Mouse (Mus musculus): Measurements from ENCODE around the gene Pla2g6. TPM values are rescaled to one million over a fixed set of nuclear protein-coding genes. Genes with fewer than 3 reads are reported as not detected.

Gene Pla2g6
- total RNA-seq, 2 experiments from 2014 or later, result 6.9 to 8.4 TPM

DNA sequence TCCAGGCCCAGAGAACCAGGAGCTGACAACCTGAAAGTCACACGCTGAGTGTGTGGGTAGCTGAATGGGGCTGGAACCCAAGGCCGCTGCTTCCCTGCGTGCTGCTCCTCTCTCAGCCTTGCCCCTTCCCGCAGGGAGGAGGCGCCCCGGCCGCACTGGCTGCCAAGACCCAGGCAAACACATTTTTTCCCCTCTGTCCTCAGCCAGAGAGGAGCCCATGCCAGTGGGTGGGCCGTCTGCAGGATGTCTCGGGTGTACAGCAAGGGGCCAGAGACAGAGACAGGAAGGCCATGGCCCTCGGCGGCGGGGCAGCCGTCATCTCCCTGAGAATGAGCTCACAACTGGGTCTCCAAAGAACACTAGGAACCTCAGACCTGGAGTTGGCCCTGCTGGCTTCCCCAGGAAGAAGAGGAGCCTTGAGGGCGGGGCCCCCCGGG lies 23.2 kb upstream of the Pla2g6 start:
- no peak for ATAC-seq (replicated peaks; ENCODE audit: poor library complexity)

DNA sequence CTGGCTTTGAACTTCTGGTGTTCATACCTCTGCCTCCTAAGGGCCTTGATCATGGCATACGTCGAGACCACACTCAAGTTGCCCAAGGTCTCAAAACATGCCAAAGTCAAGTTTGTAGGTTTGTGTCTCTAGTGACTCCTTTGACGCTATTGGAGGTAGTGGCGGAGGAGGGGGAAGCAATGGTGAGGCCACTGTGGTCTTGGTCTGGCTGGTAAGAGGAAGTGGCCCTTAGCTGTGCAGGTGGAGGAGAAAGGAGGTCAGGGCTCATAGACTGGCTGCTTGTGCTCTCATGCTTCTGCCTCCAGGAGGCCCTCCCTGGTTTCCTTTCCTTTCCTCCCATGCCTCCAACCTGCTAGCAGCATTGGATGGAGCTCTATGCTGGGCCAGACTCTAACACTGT lies 22.7 kb upstream of the Pla2g6 start:
- 0 out of 2 replicates have a peak, but pooled peaks have one; percentile 20 for ATAC-seq (replicated peaks; ENCODE audit: poor library complexity)

DNA sequence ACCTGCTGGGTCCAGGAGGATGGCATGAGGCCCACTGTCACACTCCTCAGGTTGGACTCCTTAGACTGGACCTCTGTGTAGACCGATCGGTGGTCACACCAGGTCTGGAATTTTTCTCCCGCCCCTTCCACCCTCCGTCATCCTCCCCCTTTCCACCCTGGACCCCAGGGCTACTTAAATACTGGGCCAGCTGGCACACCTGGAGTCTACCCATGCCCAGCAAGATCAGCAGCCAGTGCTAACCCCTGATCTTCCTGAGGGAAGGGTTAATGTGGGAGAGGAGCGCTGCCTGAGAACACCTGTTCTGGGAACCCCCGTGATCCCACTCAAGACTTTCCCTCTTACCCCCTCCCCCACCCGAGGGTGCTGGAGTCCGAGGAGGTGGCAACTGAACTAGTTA lies 20.5 kb upstream of the Pla2g6 start:
- ATAC-seq (replicated peaks; ENCODE audit: poor library complexity), result no peak

DNA sequence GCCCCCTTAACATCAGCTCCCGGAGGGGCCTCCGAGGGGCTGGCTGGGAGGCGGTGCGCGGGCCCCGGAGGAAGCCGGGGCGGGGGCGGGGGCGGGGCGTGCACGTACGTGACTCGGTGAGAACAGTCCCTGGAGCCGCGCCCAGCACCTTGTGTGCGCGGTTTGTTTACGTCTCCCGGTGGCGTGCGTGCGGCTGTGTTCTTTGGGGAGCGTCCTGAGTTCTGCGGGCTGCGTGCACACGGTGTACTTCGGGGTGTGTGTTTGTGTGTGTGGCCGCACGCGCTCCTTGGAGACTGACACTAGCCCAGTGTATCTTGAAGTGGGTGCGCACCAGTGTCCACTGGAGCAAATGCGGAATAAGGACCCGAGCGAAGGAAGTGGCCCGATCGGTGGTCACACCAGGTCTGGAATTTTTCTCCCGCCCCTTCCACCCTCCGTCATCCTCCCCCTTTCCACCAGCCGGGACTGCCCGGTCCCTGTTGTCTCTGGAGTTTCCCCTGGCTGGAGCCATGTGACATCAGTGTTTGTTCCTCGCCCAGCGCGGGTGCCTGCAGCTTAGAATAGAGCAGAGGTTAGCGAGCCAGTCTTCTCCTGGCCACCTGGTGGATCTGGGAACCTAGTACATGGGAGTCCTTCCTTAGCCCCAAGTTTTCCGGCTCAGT lies 19.8 kb upstream of the Pla2g6 start:
- ATAC-seq (replicated peaks; ENCODE audit: poor library complexity), result peak; percentile 70

DNA sequence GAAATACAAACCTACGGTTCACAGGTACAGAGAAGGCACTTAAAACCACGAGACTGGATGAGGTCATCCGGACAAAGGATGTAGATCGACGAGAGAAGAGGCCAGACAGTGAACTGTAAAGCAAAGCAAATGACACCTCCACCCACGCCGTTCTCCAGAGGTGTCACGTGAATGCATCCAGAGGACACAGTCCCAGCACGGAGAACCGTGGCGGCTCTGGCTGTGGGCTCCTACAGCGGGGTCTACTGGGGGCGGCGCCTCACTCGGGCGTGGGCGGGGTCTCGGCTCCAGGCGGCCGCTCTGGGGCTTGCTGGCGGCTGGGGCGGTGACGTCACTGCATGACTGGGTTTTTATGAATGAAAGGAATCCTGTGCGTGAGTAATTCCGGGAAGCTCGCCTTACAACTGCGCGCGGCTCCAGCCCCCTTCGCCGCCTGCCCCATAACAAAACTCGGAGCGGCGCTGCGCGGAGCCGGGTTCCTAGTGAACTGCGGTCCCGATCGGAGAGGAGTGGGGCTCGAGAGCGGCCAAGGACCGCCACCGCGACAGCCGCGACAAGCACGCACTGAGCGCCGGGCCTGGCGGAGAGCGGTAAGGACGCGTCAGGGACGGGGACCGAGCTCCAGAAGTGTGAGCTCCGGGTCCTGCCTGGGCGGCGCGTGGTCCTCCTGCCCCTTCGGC lies 19.1 kb upstream of the Pla2g6 start:
- peak; percentile 71 for ATAC-seq (replicated peaks; ENCODE audit: poor library complexity)

DNA sequence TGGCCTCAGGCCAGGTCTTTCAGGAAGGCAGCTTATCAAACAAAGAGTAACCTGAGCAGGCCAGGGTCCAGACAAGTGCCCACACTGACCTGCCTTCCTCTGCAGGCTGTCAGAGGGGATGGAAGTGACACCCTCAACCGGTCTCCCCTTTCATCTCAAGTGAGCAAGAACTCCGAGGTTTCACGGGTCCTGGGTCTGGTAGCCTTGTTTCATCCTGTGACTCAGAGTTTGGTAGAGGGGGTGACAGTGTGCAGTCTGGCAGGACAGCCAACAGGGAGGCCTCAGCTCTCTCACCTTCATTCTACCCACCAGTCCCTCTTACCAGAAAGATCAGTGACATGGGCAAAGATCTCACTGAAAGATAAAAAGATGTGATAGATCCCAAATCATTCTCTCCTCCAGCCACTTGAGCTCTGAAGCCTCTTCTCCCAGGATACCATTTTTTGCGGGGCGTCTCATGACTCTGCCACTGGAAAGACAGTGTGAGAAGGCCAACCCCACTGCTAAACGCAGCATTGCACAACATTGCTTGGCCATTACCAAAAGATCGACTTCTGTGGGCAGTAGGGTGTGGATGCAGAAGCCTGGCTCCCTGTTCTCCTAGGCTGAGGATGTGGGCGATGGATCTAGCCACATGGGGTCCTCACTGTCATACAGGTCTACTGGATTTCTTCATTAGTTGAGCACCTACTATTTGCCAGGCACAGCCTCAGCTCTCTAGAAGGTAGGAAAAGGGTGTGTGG lies 18.0 kb upstream of the Pla2g6 start, which contains the start of gene Maff:
Maff (plus strand) TSS at position 571 of the 743 bp plus-strand sequence.
- no peak; the same call in 1 of the 2 replicates for ATAC-seq (replicated peaks; ENCODE audit: poor library complexity)

DNA sequence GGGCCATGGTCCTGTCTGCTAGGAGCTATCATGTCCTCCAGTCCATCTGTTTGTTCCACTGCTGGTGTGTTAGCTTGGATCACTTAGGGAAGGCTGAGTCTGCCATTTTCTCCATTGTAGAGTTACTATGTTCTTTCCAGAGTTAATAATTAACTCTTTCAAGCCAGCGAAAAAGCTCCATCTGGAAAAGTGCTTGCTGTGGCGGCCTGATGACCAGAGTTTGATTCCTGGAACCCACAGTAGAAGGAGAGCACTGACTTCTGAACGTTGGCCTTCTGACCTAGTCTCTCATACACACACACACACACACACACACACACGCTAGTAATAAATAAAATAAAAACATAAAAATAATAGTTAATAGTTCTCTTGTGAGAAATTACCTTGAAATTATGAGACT lies 16.4 kb upstream of the Pla2g6 start:
- no peak for ATAC-seq (replicated peaks; ENCODE audit: poor library complexity)

DNA sequence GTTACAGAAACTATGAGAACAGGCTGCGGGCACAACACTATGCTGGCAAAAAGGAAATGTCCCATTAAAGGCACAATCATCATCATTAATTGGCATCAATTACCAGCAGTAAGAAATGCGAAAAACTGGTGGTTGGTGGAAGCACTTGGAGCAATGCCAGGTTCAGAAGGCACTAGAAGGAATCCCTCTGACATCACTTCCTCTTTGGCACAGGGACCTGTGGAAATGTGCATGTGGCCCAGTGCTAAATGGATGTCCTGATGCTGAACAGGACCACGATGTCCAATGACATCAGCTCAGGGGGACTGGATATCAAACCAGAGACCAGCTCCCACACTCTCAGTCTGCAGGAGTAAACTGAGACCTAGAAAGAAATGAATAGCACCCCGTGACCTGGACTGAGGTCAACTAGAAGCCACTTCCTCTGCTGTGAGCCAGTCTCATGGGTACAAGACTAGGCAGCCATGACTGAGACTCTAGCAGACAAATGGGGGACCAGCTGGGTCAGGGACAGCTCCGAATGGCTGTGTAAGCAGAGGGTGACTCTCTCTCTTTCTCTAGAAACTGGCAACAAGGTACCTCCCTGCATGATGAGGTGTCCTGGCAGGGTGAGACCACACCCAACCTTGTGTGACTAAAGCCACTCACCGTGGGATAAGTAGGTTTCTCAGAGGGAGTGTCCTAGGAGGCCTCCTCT lies 14.6 kb upstream of the Pla2g6 start:
- no peak for ATAC-seq (replicated peaks; ENCODE audit: poor library complexity)

DNA sequence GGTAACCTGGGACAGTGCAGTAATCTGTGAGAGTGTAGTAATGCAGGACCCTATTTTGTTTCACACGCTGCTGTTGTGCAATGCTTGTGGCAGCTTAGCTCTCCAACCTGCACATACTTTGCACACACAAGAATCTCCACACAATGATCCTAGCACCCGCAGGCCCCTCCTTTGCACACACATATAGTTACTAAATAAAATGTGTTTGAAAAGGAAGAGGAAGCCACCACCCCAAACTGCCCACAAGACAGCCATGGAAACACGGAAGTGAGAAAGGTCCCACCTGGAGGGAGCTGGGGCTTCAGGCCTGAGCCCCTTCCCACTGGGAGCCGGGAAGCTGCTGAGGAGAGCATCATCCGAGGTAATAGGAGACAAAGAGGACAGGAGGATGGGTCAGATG lies 10.8 kb upstream of the Pla2g6 start:
- peak; percentile 47 for ATAC-seq (replicated peaks; ENCODE audit: poor library complexity)

DNA sequence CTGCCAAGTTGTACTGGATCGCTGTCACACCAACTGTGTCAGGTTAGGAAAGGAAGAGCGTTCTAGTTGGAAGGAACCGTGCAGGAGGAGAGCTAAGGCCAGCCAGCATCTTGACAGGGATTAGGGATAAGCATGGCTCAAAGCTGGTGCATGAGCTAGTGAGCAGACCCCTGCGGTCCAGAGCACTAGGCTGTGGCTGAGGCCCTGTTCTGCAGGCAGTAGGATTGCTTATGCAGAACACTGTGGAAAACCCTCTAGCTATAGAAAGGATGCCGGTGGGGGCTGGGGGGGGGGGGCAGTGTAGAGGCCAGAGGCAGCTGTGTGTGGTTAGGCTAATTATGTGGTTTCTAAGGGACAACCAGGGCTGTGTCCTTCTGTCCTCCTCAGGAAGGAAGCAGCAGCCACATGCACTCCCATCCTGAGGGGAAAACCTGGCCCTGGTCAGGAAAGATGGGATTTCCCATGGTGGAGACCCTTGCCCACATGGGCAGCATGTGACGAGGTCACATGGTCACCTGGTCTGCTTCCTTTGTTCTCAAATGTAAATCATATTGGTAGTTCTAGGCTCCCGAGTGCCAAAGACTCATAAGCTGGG lies 7.0 kb upstream of the Pla2g6 start:
- ATAC-seq (replicated peaks; ENCODE audit: poor library complexity), result peak; percentile 33

DNA sequence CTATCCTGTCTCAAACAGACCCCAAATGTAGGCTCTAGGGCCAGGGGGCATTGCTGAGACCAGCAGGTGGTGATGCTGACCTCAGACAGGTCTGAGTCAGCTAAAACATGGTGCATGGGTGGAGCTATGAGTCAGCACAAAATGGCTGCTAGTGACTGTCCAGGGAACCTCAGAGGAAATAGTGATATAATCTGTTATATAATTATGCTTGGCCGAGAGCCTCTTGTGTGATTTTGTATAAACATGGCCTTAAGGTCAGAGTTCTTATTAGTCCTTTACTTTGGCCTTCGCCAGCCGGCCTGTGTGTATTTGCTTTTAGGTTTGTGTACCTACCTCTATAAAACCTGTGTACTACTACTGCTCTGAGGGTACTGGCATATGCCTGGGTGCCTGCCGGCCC lies 5.2 kb upstream of the Pla2g6 start:
- peak; percentile 27; the same call in 1 of the 2 replicates for ATAC-seq (replicated peaks; ENCODE audit: poor library complexity)

DNA sequence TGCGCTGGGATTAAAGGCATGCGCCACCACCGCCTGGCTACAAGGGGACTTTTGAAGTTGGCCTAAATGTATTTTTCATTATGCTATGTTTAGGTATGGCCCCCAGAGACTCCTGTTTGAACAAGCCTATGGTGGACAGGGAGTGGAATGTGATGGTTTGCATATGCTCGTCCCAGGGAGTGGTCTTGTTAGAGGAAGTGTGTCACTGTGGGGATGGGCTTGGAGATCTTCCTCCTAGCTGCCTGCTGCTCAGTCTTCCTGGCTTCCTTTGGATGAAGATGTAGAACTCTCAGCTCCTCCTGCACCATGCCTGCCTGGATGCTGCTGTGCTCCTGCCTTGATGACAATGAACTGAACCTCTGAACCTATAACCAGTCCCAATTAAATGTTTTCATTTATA lies 2.3 kb upstream of the Pla2g6 start:
- no peak for ATAC-seq (replicated peaks; ENCODE audit: poor library complexity)

DNA sequence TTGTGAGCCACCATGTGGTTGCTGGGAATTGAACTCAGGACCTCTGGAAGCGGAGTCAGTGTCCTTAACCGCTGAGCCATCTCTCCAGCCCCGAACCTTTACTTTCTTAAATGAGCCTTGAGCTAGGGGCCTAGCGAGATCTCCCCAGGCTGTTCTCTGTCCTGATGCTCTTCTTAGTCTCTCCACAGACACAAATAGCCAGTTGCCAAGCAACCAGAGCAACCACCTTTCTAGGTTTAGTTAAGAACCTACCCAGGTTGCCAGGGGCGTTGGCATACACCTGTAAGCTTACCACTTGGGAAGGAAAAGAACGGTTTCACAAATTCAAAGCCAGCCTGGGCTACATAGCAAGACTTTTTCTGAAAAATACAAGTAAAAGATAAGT lies 1.8 kb upstream of the Pla2g6 start:
- no peak for ATAC-seq (replicated peaks; ENCODE audit: poor library complexity)

DNA sequence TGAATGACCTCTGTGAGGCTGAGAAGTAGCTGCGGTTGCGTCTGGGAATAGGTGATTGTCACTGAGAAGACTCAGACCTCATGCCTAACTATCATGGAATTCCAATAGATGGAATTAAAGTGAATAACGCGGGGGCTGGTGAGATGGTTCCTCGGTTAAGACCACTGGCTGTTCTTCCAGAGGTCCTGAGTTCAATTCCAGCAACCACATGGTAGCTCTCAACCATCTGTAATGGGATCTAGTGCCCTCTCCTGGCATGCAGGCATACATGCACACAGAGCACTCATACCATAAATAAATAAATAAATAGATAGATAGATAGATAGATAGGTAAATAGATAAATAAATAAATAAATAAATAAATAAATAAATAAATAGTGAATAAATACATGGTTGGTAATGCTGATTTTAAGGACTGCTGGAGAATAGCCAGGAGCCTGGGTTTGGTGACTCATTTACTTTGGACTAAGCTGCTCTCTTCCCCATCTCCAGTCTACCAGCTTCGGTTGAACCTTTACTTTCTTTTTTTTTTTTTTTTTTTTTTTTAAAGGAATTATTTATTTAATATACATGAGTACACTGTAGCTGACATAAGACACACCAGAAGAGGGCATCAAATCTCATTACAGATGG lies 1.3 kb upstream of the Pla2g6 start:
- ATAC-seq (replicated peaks; ENCODE audit: poor library complexity), result no peak

DNA sequence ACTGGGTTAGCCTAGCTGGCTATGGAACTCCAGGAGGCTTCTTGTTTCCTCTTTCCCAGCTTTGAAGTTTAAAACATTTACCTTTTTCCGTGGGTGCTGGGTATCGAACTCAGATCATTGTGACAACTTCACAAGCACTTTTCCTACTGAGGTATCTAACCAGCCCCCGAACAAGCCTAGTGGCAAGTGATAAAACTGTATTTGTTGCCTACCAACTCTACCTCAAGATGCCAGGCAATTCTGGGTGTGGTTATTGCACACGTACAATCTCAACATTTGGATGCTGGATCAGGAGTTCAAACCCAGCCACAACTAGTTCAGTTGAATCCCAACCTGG lies 717 bp upstream of the Pla2g6 start:
- no peak for ATAC-seq (replicated peaks; ENCODE audit: poor library complexity)

DNA sequence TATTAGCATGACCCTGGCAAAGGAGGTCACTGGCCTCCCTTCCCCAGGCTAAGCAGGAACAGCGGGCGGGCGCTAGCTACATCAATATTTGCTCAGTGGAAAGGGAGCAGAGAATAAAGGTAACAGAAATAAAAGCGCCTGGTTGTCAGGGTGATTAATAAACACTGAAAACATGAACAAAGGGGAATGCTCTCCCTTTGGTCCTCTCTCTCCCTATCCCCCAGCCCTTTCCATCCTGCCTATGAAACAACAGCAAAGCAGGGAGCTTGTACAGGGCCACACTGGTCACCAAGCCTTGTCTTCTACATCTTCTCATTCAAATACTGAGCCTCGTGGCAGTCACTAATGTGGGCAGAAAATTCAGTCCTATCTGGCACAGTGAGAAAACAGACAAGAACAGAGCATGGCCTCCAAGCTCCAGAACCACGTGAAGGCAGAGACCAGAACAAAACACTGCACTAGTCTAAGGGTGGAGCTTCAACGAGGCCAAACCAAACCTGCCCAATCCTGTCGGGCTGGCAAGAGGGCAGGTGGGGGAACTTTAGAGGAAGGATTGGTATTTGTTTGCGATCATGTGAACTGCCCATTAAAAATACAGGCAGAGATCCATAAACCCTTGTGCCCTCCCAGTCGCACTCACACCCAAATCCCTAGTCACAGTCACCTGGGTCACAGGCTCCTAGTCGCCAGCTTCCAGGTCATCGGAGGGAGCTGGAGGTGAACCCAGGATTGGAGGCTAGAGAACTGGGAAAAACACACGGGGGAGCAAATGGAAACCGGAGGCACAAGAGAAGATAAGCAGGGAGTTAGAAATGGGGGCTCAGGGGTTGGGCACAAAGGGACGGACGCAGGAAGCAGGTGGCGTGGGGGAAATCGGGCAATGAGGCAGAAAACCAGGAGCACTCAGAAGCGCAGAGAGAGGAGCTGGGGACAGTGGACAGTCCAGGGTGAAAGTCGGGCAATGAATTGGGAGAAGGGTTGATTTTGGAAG lies 924 bp downstream of the Pla2g6 start:
- peak; percentile 29 for ATAC-seq (replicated peaks; ENCODE audit: poor library complexity)

DNA sequence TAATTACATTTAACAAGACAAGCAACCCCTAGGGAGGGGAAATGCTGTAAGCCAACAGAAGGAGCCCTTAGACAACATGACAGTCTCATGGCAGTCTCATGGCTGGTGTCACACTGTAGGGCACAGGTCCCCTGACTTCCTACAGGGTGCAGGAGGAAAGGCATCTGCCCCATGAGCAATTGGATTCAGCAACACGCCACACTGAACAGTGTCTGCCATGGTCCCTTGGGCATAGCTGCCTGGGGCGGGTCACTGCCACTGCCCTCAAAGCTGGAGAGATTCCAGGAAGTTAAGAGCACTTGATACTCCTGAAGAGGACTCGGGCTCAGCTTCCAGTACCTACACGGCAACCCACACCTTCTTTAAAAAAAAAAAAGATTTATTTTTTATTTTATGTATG lies 1.9 kb downstream of the Pla2g6 start:
- ATAC-seq (replicated peaks; ENCODE audit: poor library complexity), result no peak

DNA sequence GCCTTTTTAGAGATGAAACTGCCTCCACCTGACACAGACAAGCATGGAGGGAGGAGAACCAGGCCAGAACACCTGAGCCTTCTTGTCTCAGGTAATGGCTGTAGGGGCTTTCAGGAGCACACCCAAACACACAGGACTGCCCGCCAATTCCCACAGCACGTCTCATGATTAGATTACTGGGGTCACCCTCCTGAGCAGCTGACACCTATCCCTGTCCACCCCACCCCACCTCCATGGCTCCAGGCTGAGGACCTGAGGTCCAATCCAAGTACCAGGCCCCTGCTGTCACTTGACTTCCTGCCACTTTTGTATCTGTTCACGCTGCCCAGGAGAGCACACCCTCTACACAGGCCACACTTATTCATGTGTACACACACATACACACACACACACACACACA lies 2.4 kb downstream of the Pla2g6 start:
- no peak for ATAC-seq (replicated peaks; ENCODE audit: poor library complexity)

DNA sequence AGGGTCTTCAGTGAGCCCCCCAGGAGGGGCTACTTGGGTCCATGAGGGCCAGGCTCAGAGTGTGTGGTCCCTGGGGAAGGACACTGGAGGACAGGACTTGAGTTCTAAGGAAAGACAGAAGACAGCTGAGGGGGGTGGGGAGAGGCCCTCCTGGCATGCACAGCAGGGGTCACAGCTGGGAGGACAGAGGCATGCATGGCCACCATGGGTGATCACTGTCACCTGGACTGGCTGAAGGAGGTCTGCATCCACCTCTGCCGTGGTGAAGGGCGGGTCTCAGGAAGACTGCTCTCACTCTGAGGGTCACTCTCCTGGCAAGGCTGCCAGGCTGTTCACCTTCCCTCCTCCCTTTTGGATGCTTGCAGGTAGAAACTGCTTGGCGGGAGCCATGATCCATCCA lies 3.8 kb downstream of the Pla2g6 start:
- no peak for ATAC-seq (replicated peaks; ENCODE audit: poor library complexity)

All from megakaryocyte progenitor cell, adult 5-6 weeks (primary cell).